12 mouse cellular contexts compared by ENCODE assay signal in the genomic region with DNA sequence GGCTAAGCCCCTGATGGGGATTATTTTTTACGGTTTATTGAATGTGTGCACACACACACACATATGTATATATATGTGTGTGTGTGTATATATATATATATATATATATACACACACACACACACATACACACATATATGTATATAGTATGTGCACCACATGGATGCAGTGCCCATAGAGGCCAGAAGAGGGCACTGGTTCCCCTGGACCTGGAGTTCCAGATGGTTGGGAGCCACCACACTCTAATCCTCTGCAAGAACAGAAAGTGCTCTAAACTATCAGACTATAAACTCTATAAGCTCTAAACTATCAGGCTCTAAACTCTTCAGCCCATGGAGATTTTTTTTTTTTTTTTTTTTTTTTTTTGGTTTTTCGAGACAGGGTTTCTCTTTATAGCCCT. TPM values are rescaled to one million over a fixed set of nuclear protein-coding genes. Genes with fewer than 3 reads are reported as not detected.
DNase-seq lines count a peak whose midpoint lies in the region; ATAC-seq and TF ChIP-seq lines count a peak whose summit lies in the region.
"Had no signal": no experiment of that assay in that cellular context is flagged by ENCODE, and none has a peak within 500 bp of the region (broad histone marks: within the 10 kb centered on the region; RNA-seq: fewer than 3 reads in every experiment).

No protein-coding gene starts in this region.

- H3K9me3 ChIP-seq in kidney, postnatal 0 days (replicated peaks; ENCODE audit: low read length) = no peaks in the 10 kb centered on the region
- no peaks in the 10 kb centered on the region for H3K9me3 ChIP-seq in kidney, embryonic 15.5 days (replicated peaks)
- H3K9me3 ChIP-seq in hindbrain, embryonic 13.5 days = no peaks in the 10 kb centered on the region
- no peaks in the 10 kb centered on the region for H3K9me3 ChIP-seq in stomach, postnatal 0 days (ENCODE audit: control insufficient read depth, low read length)

- peaks cover 22% of the 10 kb centered on the region for H3K4me1 ChIP-seq in kidney, postnatal 0 days (replicated peaks; ENCODE audit: insufficient read depth, low read length)
- H3K4me1 ChIP-seq in kidney, embryonic 15.5 days = peaks cover 55% of the 10 kb centered on the region
- no peaks in the 10 kb centered on the region for H3K4me1 ChIP-seq in testis, adult 2 months (ENCODE audit: control insufficient read depth, insufficient read depth, low read length)
- peaks cover 59% of the 10 kb centered on the region for H3K4me1 ChIP-seq in hindbrain, embryonic 13.5 days (replicated peaks)
- H3K4me1 ChIP-seq in stomach, postnatal 0 days (replicated peaks; ENCODE audit: control insufficient read depth, insufficient read depth) = peaks cover 11% of the 10 kb centered on the region

- no peak for ATAC-seq in kidney, postnatal 0 days (replicated peaks; ENCODE audit: low FRiP score, low read depth)
- ATAC-seq in kidney, embryonic 15.5 days (replicated peaks; ENCODE audit: low FRiP score) = no peak
- no peak for ATAC-seq in hindbrain, embryonic 13.5 days (ENCODE audit: low FRiP score)
- ATAC-seq in stomach, postnatal 0 days (ENCODE audit: low FRiP score, low TSS enrichment) = no peak
- ATAC-seq: Patski had no signal

- H3K27ac ChIP-seq in kidney, postnatal 0 days = no peak overlapping the region
- H3K27ac ChIP-seq in kidney, embryonic 15.5 days = no peak overlapping the region
- H3K27ac ChIP-seq in testis, adult 2 months (ENCODE audit: control insufficient read depth, insufficient read depth, low read depth, low read length) = no peak overlapping the region
- peak overlapping the region; percentile 91 for H3K27ac ChIP-seq in hindbrain, embryonic 13.5 days
- H3K27ac ChIP-seq in stomach, postnatal 0 days (replicated peaks) = no peak overlapping the region

- TF ChIP-seq CTCF in kidney, postnatal 0 days (IDR thresholded peaks at IDR 0.05; ENCODE audit: low read depth) = peak; percentile 42
- peak; percentile 36; the same call in 1 of the 2 replicates for TF ChIP-seq CTCF in testis, adult 2 months (IDR thresholded peaks at IDR 0.05; ENCODE audit: control insufficient read depth, insufficient read depth, insufficient replicate concordance, low read depth, low read length)
- peak; percentile 50; the same call in 1 of the 2 replicates for TF ChIP-seq CTCF in stomach, postnatal 0 days (IDR thresholded peaks at IDR 0.05; ENCODE audit: low read depth)

- peaks cover 22% of the 10 kb centered on the region; the same call in 1 of the 2 replicates for H3K36me3 ChIP-seq in kidney, postnatal 0 days (ENCODE audit: insufficient read depth, low read length)
- H3K36me3 ChIP-seq in kidney, embryonic 15.5 days = peaks cover 58% of the 10 kb centered on the region
- H3K36me3 ChIP-seq in testis, adult 2 months (ENCODE audit: control insufficient read depth, insufficient read depth, low read length) = no peaks in the 10 kb centered on the region
- H3K36me3 ChIP-seq in hindbrain, embryonic 13.5 days = peaks cover 33% of the 10 kb centered on the region
- peaks cover 6% of the 10 kb centered on the region for H3K36me3 ChIP-seq in stomach, postnatal 0 days (ENCODE audit: control insufficient read depth, insufficient read depth, low read length)

- no peak overlapping the region for H3K4me2 ChIP-seq in kidney, postnatal 0 days (ENCODE audit: low read length)
- H3K4me2 ChIP-seq in kidney, embryonic 15.5 days = no peak overlapping the region
- no peak overlapping the region for H3K4me2 ChIP-seq in hindbrain, embryonic 13.5 days
- no peak overlapping the region for H3K4me2 ChIP-seq in stomach, postnatal 0 days (replicated peaks; ENCODE audit: low read depth)

- WGBS in kidney, postnatal 0 days = 100% methylated on average over 1 of the region's 2 CpGs
- WGBS in kidney, embryonic 15.5 days = 100% methylated on average over 2 of the region's 2 CpGs
- WGBS in hindbrain, embryonic 13.5 days = 90% methylated on average over 1 of the region's 2 CpGs
- 92% methylated on average over 1 of the region's 2 CpGs for WGBS in stomach, postnatal 0 days

- no peak for TF ChIP-seq EP300 in stomach, postnatal 0 days (optimal IDR thresholded peaks at IDR 0.05)

- DNase-seq in kidney, postnatal 0 days (ENCODE audit: low spot score) = no peak
- DNase-seq in testis, postnatal 14 days (ENCODE audit: low spot score) = no peak
- DNase-seq in stomach, postnatal 0 days (ENCODE audit: low spot score) = no peak
- no peak for DNase-seq in heart, adult 8-10 months (ENCODE audit: low spot score)
- no peak for DNase-seq in cerebellum, postnatal 25 days
- DNase-seq: left cerebral cortex, postnatal 4 days; lung, postnatal 4 days; thymus, postnatal 14 days had no signal

- TF ChIP-seq POLR2A in testis, adult 2 months (IDR thresholded peaks at IDR 0.05; ENCODE audit: control insufficient read depth, low read depth, low read length) = no peak

- H3K4me3 ChIP-seq in kidney, postnatal 0 days (replicated peaks; ENCODE audit: low read depth, low read length) = no peak overlapping the region
- H3K4me3 ChIP-seq in kidney, embryonic 15.5 days (replicated peaks) = no peak overlapping the region
- no peak overlapping the region for H3K4me3 ChIP-seq in testis, adult 2 months (ENCODE audit: control insufficient read depth, low read depth, low read length)
- no peak overlapping the region for H3K4me3 ChIP-seq in hindbrain, embryonic 13.5 days
- no peak overlapping the region for H3K4me3 ChIP-seq in stomach, postnatal 0 days (ENCODE audit: low read depth, low read length)

- no peak overlapping the region for H3K9ac ChIP-seq in kidney, postnatal 0 days (ENCODE audit: low read depth, low read length)
- no peak overlapping the region for H3K9ac ChIP-seq in kidney, embryonic 15.5 days
- H3K9ac ChIP-seq in hindbrain, embryonic 13.5 days = no peak overlapping the region
- no peak overlapping the region for H3K9ac ChIP-seq in stomach, postnatal 0 days (ENCODE audit: low read length)

- no peaks in the 10 kb centered on the region for H3K27me3 ChIP-seq in kidney, postnatal 0 days (ENCODE audit: insufficient read depth, low read length)
- no peaks in the 10 kb centered on the region for H3K27me3 ChIP-seq in kidney, embryonic 15.5 days
- no peaks in the 10 kb centered on the region; the same call in 1 of the 2 replicates for H3K27me3 ChIP-seq in testis, adult 2 months (ENCODE audit: control insufficient read depth, insufficient read depth, low read length)
- H3K27me3 ChIP-seq in hindbrain, embryonic 13.5 days = no peaks in the 10 kb centered on the region
- H3K27me3 ChIP-seq in stomach, postnatal 0 days (ENCODE audit: control insufficient read depth, insufficient read depth, low read length) = no peaks in the 10 kb centered on the region
- H3K27me3 ChIP-seq: Patski had no signal

RNA-seq across cellular contexts. Expression of a gene that starts 25.1 kb away (rescaled TPM):
- 106 and 121 TPM in 2 replicates for polyA plus RNA-seq in kidney, postnatal 0 days (2015; fragmentation: Nextera tagmentation; extraction: Ambion mirVana)
- polyA plus RNA-seq in kidney, embryonic 15.5 days (2015; fragmentation: Nextera tagmentation; extraction: Ambion mirVana) = 84.0 and 87.2 TPM in 2 replicates
- polyA plus RNA-seq in testis, adult 2 months (2012; rRNA removed) = 108 and 114 TPM in 2 replicates
- polyA plus RNA-seq in hindbrain, embryonic 13.5 days (2015; fragmentation: Nextera tagmentation; extraction: Ambion mirVana) = 91.0 and 98.3 TPM in 2 replicates
- polyA plus RNA-seq in stomach, postnatal 0 days (2015; fragmentation: Nextera tagmentation; extraction: Ambion mirVana) = 55.3 and 66.5 TPM in 2 replicates
- total RNA-seq in heart, adult 8-10 months (2022) = 100 to 1,000 TPM in 2 of 4 experiments, 10 to 100 TPM in 2; 91.8 to 114 (median 101) TPM
